Mouse (Mus musculus) testis, postnatal 14 days (tissue): ENCODE data around the gene Ehbp1l1.

Experiments used
- DNase-seq: peaks from one replicate; pipeline ENCODE4 v3.0.0; 2021; ENCODE audit warnings: low spot score

The Ehbp1l1 gene

DNA sequence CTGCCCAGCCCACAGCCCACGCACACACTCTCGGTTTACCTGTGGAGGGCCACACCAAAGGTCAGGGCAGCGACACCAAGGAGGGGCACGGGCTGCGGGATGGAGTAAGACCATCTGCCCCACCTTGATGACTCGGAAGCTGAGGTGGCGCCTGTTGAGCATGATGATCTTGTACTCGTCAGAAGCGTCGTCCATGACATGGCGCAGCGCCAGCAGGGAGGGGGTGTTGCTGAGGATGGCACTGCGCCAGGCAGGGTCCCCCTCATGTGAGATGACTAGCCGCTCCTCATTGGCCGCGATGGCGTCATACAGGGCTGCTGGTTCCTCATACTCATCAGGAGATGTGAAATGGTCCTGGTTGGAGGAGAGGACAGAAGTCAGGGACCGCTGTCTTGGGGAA, 59.7 kb downstream of the Ehbp1l1 start:
- no peak for DNase-seq

DNA sequence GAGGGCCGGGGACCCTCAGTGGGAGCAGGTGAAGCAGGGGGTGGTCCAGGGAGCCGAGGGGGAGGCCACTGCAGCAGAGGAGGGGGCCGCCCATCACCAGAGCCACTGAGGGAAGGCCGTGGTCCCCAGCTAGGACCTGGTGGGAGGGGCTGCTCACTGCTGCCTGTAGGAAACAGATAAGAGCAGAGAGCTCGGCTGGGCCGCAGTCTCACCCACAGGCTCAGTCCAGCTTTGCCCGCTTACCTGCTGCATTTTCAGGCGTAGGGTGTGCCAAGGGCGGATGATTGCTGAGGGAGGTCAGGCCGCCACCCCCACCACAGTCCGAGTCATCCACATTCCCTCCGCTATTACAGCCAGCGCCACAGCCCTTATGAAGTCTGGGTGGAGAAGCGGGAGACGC, 60.7 kb downstream of the Ehbp1l1 start:
- peak; percentile 6 for DNase-seq

DNA sequence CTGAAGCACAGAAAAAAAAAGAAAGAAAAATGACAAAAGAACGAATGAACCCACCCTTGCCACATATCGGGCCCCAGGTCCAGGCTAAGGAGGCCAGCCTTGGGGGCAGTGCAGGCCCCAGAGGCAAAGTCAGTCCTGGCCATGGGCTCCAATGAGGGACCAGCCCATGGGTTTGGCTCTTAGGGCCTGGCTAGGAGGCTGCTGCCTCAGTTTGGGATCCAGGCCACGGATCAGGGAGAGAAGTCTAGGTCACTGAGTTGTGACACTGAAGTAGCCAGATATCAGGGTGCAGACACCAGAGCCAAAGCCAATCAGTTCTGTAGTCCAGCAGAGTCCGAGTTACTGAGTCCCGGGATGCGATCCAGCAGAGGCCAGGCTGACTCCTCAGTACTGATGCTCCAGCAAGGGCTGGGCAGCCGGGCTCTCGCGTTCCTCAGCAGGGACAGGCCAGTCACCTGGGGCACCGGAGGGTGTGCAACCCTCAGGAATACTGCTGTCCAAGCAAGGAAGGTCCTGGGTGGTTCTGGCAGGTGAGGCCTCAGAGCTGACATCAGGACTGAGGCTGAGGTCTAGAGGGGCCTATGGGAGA, 61.4 kb downstream of the Ehbp1l1 start:
- no peak for DNase-seq

DNA sequence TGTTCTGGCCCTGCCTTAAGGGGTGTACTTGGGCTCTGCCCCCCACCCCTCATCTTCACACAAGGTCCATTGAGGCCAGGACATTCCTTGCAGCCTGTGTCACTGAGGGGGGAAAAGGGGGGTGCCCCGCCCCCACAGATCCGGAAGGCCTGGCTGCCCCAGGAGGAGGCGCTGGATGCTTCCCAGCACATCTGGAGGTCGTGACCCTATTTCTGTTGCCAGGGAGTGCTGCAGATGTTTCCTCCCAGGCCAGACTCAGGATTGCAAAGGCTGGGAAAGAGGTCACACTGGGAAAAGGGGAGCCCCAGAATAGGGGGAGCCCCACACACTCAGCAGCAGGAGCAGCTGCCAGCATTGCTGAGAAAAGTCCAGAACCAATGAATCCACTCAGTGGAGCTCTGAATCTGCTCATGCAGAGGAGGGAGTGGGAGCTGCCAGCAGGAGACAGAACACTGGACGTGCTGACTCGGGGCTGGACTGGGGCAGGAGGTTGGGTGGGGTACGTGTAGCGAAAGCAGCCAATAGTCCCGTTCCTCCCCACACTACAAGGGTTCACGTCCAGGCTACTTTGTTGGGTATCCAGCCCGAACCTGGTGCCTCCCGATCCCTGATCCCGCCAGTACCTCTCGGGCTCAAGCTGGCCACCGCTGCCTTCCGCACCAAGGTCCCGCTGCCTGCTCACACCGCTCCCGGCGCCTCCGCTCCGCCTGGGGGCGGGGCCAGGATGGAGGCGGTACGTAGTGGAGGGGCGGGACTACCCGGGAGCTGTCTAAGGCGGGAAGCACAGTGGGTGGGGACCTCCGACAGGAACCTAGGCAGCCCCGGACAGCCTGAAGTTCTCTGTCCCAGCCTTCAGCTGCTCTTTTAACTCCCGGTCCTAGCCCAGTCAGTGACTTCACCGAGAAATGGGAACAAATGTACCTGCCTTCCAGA, 62.9 kb downstream of the Ehbp1l1 start, which contains the start of gene Sipa1:
Sipa1 (minus strand) TSS at position 727 of the 933 bp plus-strand sequence.
- peak; percentile 87 for DNase-seq

DNA sequence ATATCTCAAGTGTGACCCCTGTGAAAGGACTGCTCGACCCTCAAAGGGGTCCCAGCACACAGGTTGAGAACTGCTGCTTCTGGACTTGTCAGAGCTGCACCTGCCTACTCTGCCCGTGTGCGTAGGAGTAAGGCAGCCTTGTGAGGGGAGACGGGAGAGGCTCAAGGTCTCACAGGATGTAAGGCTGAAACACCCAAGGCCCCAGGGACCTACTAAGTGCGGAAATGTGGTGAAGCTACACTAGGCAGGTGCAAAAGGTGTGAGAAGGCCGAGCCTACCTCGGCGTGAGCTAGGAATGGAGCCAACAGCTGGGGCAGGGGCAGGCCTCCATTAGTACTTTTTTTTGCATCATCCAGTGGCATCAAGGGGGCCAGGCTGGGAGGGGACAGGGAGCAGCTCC, 63.8 kb downstream of the Ehbp1l1 start:
- peak; percentile 4 for DNase-seq

DNA sequence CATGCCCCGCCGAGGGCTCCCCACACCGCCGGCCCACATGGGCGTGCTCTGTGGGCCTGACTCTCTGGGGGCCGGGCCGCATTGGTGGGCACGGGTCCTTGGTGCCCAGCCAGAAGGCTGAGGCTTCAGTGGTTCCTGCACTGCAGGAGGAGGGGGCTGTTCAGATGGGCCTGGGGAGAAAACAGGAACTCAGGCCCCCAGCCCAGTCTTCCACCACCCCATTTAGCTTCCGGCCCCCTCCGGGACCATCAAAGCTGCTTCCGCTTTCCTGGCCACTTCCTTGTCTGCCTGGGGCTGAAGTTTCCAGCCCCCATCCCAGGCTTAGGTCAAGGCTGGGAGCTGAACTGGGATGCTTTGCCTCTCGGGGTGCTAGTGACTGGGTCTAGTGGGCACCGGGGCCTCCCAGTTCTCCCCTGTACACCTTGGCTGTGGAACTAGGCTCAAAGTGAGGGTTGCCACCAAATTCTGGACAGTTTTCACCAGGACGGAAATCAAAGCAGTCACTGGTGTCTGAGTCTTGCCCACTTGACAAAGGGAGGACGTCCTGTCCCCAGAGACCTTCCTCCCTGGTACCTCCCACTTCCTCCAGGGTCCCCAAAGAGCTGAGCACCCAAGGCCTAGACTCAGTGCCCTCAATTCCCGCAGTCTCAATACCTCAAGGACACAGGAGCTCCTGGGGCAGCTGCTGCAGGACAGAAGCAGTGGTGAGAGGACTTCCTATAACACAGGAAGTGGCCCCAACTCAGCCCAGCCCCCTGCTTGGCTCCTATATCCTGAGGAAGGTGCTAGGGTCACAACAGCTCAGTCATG, 65.0 kb downstream of the Ehbp1l1 start:
- DNase-seq = peak; percentile 7
